Mouse (Mus musculus) limb, embryonic 14.5 days (tissue): ENCODE results near the gene Faim2. TPM values are rescaled to one million over a fixed set of nuclear protein-coding genes. Genes with fewer than 3 reads are reported as not detected.
A peak's percentile ranks its signal among the peaks of the same experiment; 100 is the strongest.

Experiments used
- ATAC-seq: fragments of 200-750 bp; cut with Nextera tagmentation; 2 replicates; pipeline ENCODE4 v1.8.0; 2017; ENCODE audit warnings: low read depth, moderate number of reproducible peaks, moderate TSS enrichment; ENCODE audit not compliant: low FRiP score
- DNase-seq: peaks from one replicate; pipeline ENCODE4 v3.0.0-alpha.2; 2015; ENCODE audit warnings: low spot score
- H3K27ac ChIP-seq: fragments of 300-500 bp; sonication (generic); replicated peaks from 2 replicates; pipeline ENCODE4 v1.5.1; 2014; ENCODE audit warnings: low read depth, mild to moderate bottlenecking, low read length, moderate library complexity, mixed read lengths
- H3K27me3 ChIP-seq: fragments of 300-500 bp; sonication (generic); 2 replicates; pipeline ENCODE4 v1.6.1; 2014; ENCODE audit warnings: low read length, mixed read lengths; ENCODE audit not compliant: control insufficient read depth, insufficient read depth
- H3K36me3 ChIP-seq: fragments of 300-500 bp; sonication (generic); 2 replicates; pipeline ENCODE4 v1.6.1; 2014; ENCODE audit warnings: mild to moderate bottlenecking, low read length, moderate library complexity, mixed read lengths; ENCODE audit not compliant: control insufficient read depth, insufficient read depth
- H3K4me1 ChIP-seq: fragments of 300-500 bp; sonication (generic); 2 replicates; pipeline ENCODE4 v1.6.1; 2014; ENCODE audit warnings: antibody characterized with exemption, low read length, mixed read lengths; ENCODE audit not compliant: control insufficient read depth, insufficient read depth
- H3K4me2 ChIP-seq: fragments of 300-500 bp; sonication (generic); replicated peaks from 2 replicates; pipeline ENCODE4 v1.6.1; 2014; ENCODE audit warnings: low read depth, mild to moderate bottlenecking, low read length, moderate library complexity; ENCODE audit not compliant: severe bottlenecking
- H3K4me3 ChIP-seq: fragments of 300-500 bp; sonication (generic); replicated peaks from 2 replicates; pipeline ENCODE4 v1.5.1; 2014; ENCODE audit warnings: low read length
- H3K9ac ChIP-seq: fragments of 300-500 bp; sonication (generic); 2 replicates; pipeline ENCODE4 v1.6.1; 2014; ENCODE audit warnings: mild to moderate bottlenecking, low read depth, low read length, moderate library complexity; ENCODE audit not compliant: severe bottlenecking
- H3K9me3 ChIP-seq: fragments of 300-500 bp; sonication (generic); 2 replicates; pipeline ENCODE4 v1.6.1; 2016; ENCODE audit warnings: low read length; ENCODE audit not compliant: control insufficient read depth
- POLR2A ChIP-seq: fragments of 200-500 bp; IDR thresholded peaks from 2 replicates; pipeline ENCODE4 v1.8.0; 2012; ENCODE audit warnings: inconsistent platforms, mild to moderate bottlenecking, moderate library complexity, borderline replicate concordance; ENCODE audit not compliant: insufficient read depth, insufficient read length; ENCODE audit errors: extremely low read depth
- WGBS: fragments of 180-500 bp; shearing (Covaris S2); extraction: QIAGEN DNeasy Blood & Tissue Kit; methylation state at CpG from one replicate; pipeline ENCODE4 v1.1.7; 2014; 5-methylcytosine and 5-hydroxymethylcytosine counted together
- polyA plus RNA-seq, 2 experiments: library from polyadenylated mRNA; depleted of rRNA in 1 of 2; stranded (reverse) in 1 of 2; unstranded in 1 of 2; fragments of >200 nt; fragmentation: Nextera tagmentation in 1 of 2; extraction: Ambion mirVana in 1 of 2; gene quantifications; 2 replicates each; pipeline versions ENCODE4 v1.2.1 to v1.2.3; 2012 to 2014

Gene Faim2
- polyA plus RNA-seq, 2 experiments = 0.10 to 0.21 TPM

- no peak for TF ChIP-seq POLR2A
- H3K4me1 ChIP-seq = no peaks in the 10 kb centered on the region
- no peaks in the 10 kb centered on the region for H3K27me3 ChIP-seq
- 62% methylated on average over 8 of the region's 8 CpGs for WGBS
- H3K27ac ChIP-seq = no peak overlapping the region
- H3K9me3 ChIP-seq = no peaks in the 10 kb centered on the region
- H3K4me2 ChIP-seq = no peak overlapping the region
- ATAC-seq = no peak
- H3K4me3 ChIP-seq = no peak overlapping the region
- no peak for DNase-seq
- no peak overlapping the region for H3K9ac ChIP-seq
- no peaks in the 10 kb centered on the region for H3K36me3 ChIP-seq
Measured at GRCm38 (mm10) chr15:99539891-99540290, 11.9 kb upstream of the Faim2 start.

GRCm38 (mm10) chr15:99536889-99537862 lies 9.2 kb upstream of the Faim2 start:
- H3K4me1 ChIP-seq = no peaks in the 10 kb centered on the region
- H3K27ac ChIP-seq = no peak overlapping the region
- no peaks in the 10 kb centered on the region for H3K9me3 ChIP-seq
- no peak overlapping the region for H3K4me2 ChIP-seq
- ATAC-seq (no peak), DNase-seq (no peak)
- no peak overlapping the region for H3K4me3 ChIP-seq
- no peaks in the 10 kb centered on the region for H3K36me3 ChIP-seq
- TF ChIP-seq POLR2A = no peak
- no peak overlapping the region for H3K9ac ChIP-seq
- 48% methylated on average over 11 of the region's 11 CpGs for WGBS
- H3K27me3 ChIP-seq = no peaks in the 10 kb centered on the region

GRCm38 (mm10) chr15:99532023-99532422 lies 4.1 kb upstream of the Faim2 start:
- ATAC-seq = peak; percentile 44; the same call in 1 of the 2 replicates
- Histone ChIP-seq H3K4me3 (no peak overlapping the region), H3K9me3 (no peaks in the 10 kb centered on the region), H3K4me2 (no peak overlapping the region), H3K27me3 (peaks cover 14% of the 10 kb centered on the region), H3K36me3 (no peaks in the 10 kb centered on the region), H3K9ac (no peak overlapping the region), H3K27ac (no peak overlapping the region), H3K4me1 (peaks cover 5% of the 10 kb centered on the region; the same call in 1 of the 2 replicates)
- DNase-seq = no peak
- 36% methylated on average over 3 of the region's 3 CpGs for WGBS
- TF ChIP-seq POLR2A = no peak

GRCm38 (mm10) chr15:99531146-99531545 lies 3.2 kb upstream of the Faim2 start:
- no peak for TF ChIP-seq POLR2A
- Histone ChIP-seq H3K9ac (no peak overlapping the region), H3K27me3 (peaks cover 14% of the 10 kb centered on the region), H3K27ac (no peak overlapping the region), H3K4me2 (no peak overlapping the region), H3K9me3 (no peaks in the 10 kb centered on the region), H3K36me3 (no peaks in the 10 kb centered on the region), H3K4me3 (no peak overlapping the region), H3K4me1 (peaks cover 5% of the 10 kb centered on the region; the same call in 1 of the 2 replicates)
- DNase-seq = no peak
- ATAC-seq = no peak
- WGBS = 18% methylated on average over 6 of the region's 6 CpGs

GRCm38 (mm10) chr15:99526681-99527080 lies 1.3 kb downstream of the Faim2 start:
- Histone ChIP-seq H3K4me1 (peaks cover 1% of the 10 kb centered on the region; the same call in 1 of the 2 replicates), H3K36me3 (no peaks in the 10 kb centered on the region), H3K27ac (no peak overlapping the region), H3K4me3 (no peak overlapping the region), H3K9me3 (no peaks in the 10 kb centered on the region), H3K4me2 (no peak overlapping the region), H3K27me3 (peaks cover 14% of the 10 kb centered on the region), H3K9ac (no peak overlapping the region)
- DNase-seq (no peak), ATAC-seq (no peak)
- 60% methylated on average over 2 of the region's 2 CpGs for WGBS
- no peak for TF ChIP-seq POLR2A
